Mouse (Mus musculus) erythroblast, embryonic 14.5 days (primary cell): ENCODE measurements around the gene Fmo4.

Experiments
- GATA1 ChIP-seq: IDR thresholded peaks from 2 replicates; pipeline ENCODE4 v1.6.1; 2012; ENCODE audit warnings: low read length, inconsistent platforms, mixed read lengths
- TAL1 ChIP-seq: IDR thresholded peaks from 3 replicates; pipeline ENCODE4 v1.6.1; 2012; ENCODE audit warnings: low read length, inconsistent platforms, mixed read lengths

DNA sequence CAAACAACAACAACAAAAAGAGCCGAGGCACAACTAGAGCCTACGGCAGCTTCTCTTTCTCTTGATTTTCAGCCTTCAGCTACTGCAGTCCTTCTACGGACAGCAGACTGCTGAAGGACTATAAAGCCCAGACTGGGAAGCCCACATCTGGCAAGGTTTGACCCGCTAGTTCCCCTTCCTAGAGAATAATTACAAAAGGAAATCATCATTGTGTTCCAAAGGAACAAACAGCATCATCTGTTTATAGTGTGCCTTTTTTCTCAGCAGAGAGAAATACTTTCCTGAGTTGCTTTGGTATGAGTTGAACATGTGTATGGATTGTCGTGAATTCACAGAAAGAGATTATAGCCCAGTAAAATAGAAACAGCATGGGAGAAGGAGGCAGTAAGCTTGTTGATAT is 20.6 kb upstream of the Fmo4 start:
- TF ChIP-seq TAL1 (no peak), GATA1 (no peak)
